Mouse (Mus musculus): ENCODE results near the gene Hhipl2.
"Not testable (repeated sequence)": the region's sequence is repeated elsewhere in the genome, so short reads cannot be mapped to it uniquely, and the experiment has no call there.

GRCm38 (mm10) chr1:183379376-183379775, 38.6 kb upstream of the Hhipl2 start:
- TF ChIP-seq POLR2A (IDR thresholded peaks at IDR 0.05; ENCODE audit: low read depth, low read length); CTCF (IDR thresholded peaks at IDR 0.05; ENCODE audit: extremely low read depth, insufficient read length, insufficient replicate concordance, low read depth, low read length): not testable (repeated sequence)

All from small intestine, adult 2 months (tissue).